Mouse (Mus musculus) limb, embryonic 12.5 days (tissue): ENCODE measurements around the gene Abcg4. TPM values are rescaled to one million over a fixed set of nuclear protein-coding genes. Genes with fewer than 3 reads are reported as not detected.
"Not testable (repeated sequence)": the region's sequence is repeated elsewhere in the genome, so short reads cannot be mapped to it uniquely, and the experiment has no call there.

ENCODE experiments used
- ATAC-seq: fragments of 200-750 bp; cut with Nextera tagmentation; 2 replicates; pipeline ENCODE4 v1.8.0; 2017; ENCODE audit warnings: low read depth, moderate TSS enrichment; ENCODE audit not compliant: insufficient number of reproducible peaks, insufficient read depth, low FRiP score, low TSS enrichment
- H3K27ac ChIP-seq: fragments of 300-500 bp; sonication (generic); 2 replicates; pipeline ENCODE4 v1.5.1; 2016; ENCODE audit warnings: mild to moderate bottlenecking, moderate library complexity
- H3K27me3 ChIP-seq: fragments of 300-500 bp; sonication (generic); 2 replicates; pipeline ENCODE4 v1.6.1; 2016; ENCODE audit warnings: mild to moderate bottlenecking, moderate library complexity
- H3K36me3 ChIP-seq: fragments of 300-500 bp; sonication (generic); 2 replicates; pipeline ENCODE4 v1.6.1; 2016; ENCODE audit warnings: mild to moderate bottlenecking, moderate library complexity
- H3K4me1 ChIP-seq: fragments of 300-500 bp; sonication (generic); replicated peaks from 2 replicates; pipeline ENCODE4 v1.6.1; 2016
- H3K4me2 ChIP-seq: fragments of 300-500 bp; sonication (generic); 2 replicates; pipeline ENCODE4 v1.6.1; 2016; ENCODE audit warnings: mild to moderate bottlenecking, moderate library complexity
- H3K4me3 ChIP-seq: fragments of 300-500 bp; sonication (generic); replicated peaks from 2 replicates; pipeline ENCODE4 v1.5.1; 2016; ENCODE audit warnings: mild to moderate bottlenecking
- H3K9ac ChIP-seq: fragments of 300-500 bp; sonication (generic); replicated peaks from 2 replicates; pipeline ENCODE4 v1.6.1; 2016; ENCODE audit warnings: mild to moderate bottlenecking, moderate library complexity
- H3K9me3 ChIP-seq: fragments of 300-500 bp; sonication (generic); 2 replicates; pipeline ENCODE4 v1.6.1; 2016; ENCODE audit warnings: mild to moderate bottlenecking, moderate library complexity
- WGBS: fragments of 180-500 bp; shearing (Covaris S2); methylation state at CpG from one replicate; pipeline ENCODE4 v1.1.7; 2016; 5-methylcytosine and 5-hydroxymethylcytosine counted together
- polyA plus RNA-seq: library from polyadenylated mRNA; unstranded; fragments of >200 nt; fragmentation: Nextera tagmentation; extraction: Ambion mirVana; gene quantifications from 2 replicates; pipeline ENCODE4 v1.2.1, GENCODE M21; 2016

The Abcg4 gene
- 7.0 and 7.7 TPM in 2 replicates for polyA plus RNA-seq

DNA sequence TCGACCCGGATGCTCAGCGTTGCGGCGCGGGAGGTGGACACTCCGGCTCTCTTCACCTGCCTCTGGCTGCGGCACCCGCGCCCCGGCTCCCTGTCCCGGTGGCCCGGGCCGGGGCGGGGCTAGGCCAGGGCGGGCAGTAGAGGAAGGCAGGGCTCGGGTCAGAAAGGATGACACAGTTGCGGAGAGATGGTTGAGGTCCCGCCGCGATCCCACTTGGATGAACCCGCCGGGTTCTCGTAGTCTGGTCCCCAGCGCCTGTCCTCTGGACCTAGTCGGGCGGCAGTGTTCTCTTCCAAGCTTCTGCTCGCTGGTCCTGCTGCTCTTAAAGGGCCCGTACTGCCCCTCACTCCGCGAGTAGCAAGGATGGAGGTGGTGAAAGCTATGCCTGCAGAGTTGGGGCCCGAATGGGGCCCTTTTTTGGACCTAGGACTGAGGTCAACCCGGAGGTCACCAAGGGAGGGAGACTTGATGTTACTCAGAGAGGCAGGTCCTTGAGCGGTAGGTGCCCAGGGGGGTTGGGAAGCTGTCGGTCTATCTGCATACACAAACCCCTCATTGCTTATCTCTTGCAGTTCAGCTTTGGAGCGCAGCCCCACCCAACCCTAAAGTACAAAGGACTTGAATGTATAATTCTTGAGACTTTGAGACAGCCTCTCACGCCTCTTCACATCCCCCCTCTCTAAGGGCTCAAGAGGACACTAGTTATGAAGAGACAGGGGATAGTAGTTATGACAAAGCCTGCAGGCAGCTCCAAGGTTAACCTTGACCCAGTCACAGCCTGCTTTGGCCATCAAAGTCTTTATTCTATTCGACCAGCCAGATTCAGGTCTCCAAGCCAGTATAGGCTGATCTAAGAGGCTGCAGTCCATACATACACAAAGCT lies at the start of gene Abcg4:
Gene Abcg4, minus strand, starts transcription at position 540 of the 883 bp plus-strand sequence.
- Histone ChIP-seq H3K4me2 (peak within 1 kb of the TSS; percentile 95), H3K27ac (no peak within 1 kb of the TSS), H3K9me3 (0 out of 2 replicates have a peak, but pooled peaks cover 6% of the 10 kb centered on the region), H3K27me3 (peaks cover 46% of the 10 kb centered on the region), H3K9ac (peak within 1 kb of the TSS; percentile 81), H3K4me3 (peak within 1 kb of the TSS; percentile 76), H3K36me3 (peaks cover 34% of the 10 kb centered on the region), H3K4me1 (peaks cover 16% of the 10 kb centered on the region)
- under 1% methylated on average over 38 of the region's 38 CpGs for WGBS
- peak; percentile 2; the same call in 1 of the 2 replicates for ATAC-seq

- peak overlapping the region; percentile 73; the same call in 1 of the 2 replicates for H3K27ac ChIP-seq
- 66% methylated on average over 9 of the region's 9 CpGs for WGBS
- H3K4me3 ChIP-seq: peak overlapping the region; percentile 80; the same call in 1 of the 2 replicates
- no peaks in the 10 kb centered on the region for H3K9me3 ChIP-seq
- peak overlapping the region; percentile 75 for H3K4me2 ChIP-seq
- peaks cover 72% of the 10 kb centered on the region for H3K36me3 ChIP-seq
- peaks cover 20% of the 10 kb centered on the region for H3K4me1 ChIP-seq
- H3K9ac ChIP-seq: no peak overlapping the region
- ATAC-seq: no peak
- H3K27me3 ChIP-seq: no peaks in the 10 kb centered on the region
Measured at GRCm38 (mm10) chr9:44337436-44338169, 49.2 kb upstream of the Abcg4 start.

GRCm38 (mm10) chr9:44336964-44337363 lies 48.5 kb upstream of the Abcg4 start:
- H3K4me1 ChIP-seq: peaks cover 17% of the 10 kb centered on the region
- peak overlapping the region; percentile 80 for H3K4me3 ChIP-seq
- 88% methylated on average over 3 of the region's 3 CpGs for WGBS
- 0 out of 2 replicates have a peak overlapping the region, but pooled peaks have one; percentile 73 for H3K27ac ChIP-seq
- peak overlapping the region; percentile 75 for H3K4me2 ChIP-seq
- no peaks in the 10 kb centered on the region for H3K27me3 ChIP-seq
- no peak for ATAC-seq
- H3K36me3 ChIP-seq: peaks cover 74% of the 10 kb centered on the region
- H3K9ac ChIP-seq: peak overlapping the region; percentile 94
- no peaks in the 10 kb centered on the region for H3K9me3 ChIP-seq

- peak overlapping the region; percentile 80 for H3K4me3 ChIP-seq
- not testable (repeated sequence) for ATAC-seq, H3K9me3 ChIP-seq, H3K27me3 ChIP-seq
- H3K36me3 ChIP-seq: peaks cover 74% of the 10 kb centered on the region
- 0 out of 2 replicates have a peak overlapping the region, but pooled peaks have one; percentile 59 for H3K27ac ChIP-seq
- peak overlapping the region; percentile 75 for H3K4me2 ChIP-seq
- H3K4me1 ChIP-seq: peaks cover 17% of the 10 kb centered on the region
- WGBS: 44% methylated on average over 4 of the region's 4 CpGs
- H3K9ac ChIP-seq: peak overlapping the region; percentile 94
Measured at GRCm38 (mm10) chr9:44336513-44336912, 48.1 kb upstream of the Abcg4 start.

DNA sequence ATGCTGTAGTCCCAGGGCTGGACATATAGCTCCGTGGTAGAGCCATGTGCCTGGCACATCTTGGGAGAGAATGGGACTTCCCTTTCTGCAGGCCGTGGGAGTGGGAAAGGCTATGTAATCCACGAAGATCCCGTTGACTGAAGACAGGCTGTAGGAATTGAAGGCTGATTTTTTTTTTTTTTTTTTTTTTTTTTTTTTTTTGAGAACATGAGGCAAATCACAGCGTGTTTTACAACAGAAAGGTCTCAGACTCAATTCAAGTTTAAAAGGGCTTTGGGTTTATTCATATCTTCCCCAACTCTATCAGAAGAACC lies 47.6 kb upstream of the Abcg4 start:
- peak overlapping the region; percentile 75 for H3K4me2 ChIP-seq
- H3K27ac ChIP-seq: peak overlapping the region; percentile 98
- H3K4me3 ChIP-seq: peak overlapping the region; percentile 80
- WGBS: under 1% methylated on average over 5 of the region's 5 CpGs
- peaks cover 74% of the 10 kb centered on the region for H3K36me3 ChIP-seq
- H3K9ac ChIP-seq: peak overlapping the region; percentile 94
- H3K4me1 ChIP-seq: peaks cover 17% of the 10 kb centered on the region
- H3K27me3 ChIP-seq: no peaks in the 10 kb centered on the region
- no peaks in the 10 kb centered on the region for H3K9me3 ChIP-seq
- no peak for ATAC-seq

DNA sequence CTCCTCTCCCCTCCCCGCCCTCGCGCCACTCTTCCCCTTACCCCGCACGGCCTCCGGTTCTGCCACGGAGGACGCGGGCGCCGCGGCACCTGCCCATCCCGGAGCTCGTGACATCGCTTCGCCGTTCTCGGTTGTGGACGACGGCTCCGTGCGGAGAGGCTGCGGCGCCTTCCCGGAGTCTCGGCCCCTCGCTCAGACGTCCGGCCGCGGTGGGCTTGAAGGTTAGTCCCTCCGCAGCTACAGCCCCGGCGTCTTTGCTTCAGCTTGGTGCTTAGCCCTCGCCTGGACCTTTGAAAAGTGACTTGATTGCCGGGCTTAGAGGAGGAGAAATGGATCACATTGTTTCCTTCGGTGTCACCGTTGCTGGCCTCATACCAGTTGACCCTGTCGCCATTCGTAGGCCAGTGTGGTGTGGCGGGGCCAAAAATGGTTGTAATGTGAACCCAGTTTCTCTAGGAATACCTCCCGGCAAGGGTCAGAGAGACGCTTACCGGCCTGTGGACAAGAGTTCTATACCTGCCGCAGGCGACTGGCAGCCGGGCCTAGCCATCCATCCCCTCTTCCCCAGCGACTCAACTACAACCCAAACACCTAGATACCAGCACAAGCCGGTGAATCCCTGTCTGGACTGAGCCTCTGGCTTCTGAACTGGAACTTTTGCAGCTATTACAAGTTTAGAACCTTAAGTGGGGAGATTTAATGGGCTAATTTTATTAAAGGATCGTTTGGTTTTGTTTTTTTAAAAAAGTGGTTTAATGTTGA lies 47.1 kb upstream of the Abcg4 start:
- peaks cover 17% of the 10 kb centered on the region for H3K4me1 ChIP-seq
- WGBS: under 1% methylated on average over 50 of the region's 50 CpGs
- peaks cover 74% of the 10 kb centered on the region for H3K36me3 ChIP-seq
- peak overlapping the region; percentile 98 for H3K27ac ChIP-seq
- peak overlapping the region; percentile 94 for H3K9ac ChIP-seq
- no peaks in the 10 kb centered on the region for H3K9me3 ChIP-seq
- H3K27me3 ChIP-seq: no peaks in the 10 kb centered on the region
- no peak for ATAC-seq
- H3K4me3 ChIP-seq: peak overlapping the region; percentile 80
- peak overlapping the region; percentile 75 for H3K4me2 ChIP-seq

GRCm38 (mm10) chr9:44334396-44335330 lies 46.2 kb upstream of the Abcg4 start, which contains the start of gene H2afx:
TSS of gene H2afx (plus strand) at chr9:44334694.
- peak within 1 kb of the TSS; percentile 98 for H3K27ac ChIP-seq
- peak within 1 kb of the TSS; percentile 80 for H3K4me3 ChIP-seq
- peak within 1 kb of the TSS; percentile 94 for H3K9ac ChIP-seq
- H3K9me3 ChIP-seq: no peaks in the 10 kb centered on the region
- peaks cover 74% of the 10 kb centered on the region for H3K36me3 ChIP-seq
- WGBS: under 1% methylated on average over 91 of the region's 91 CpGs
- H3K27me3 ChIP-seq: no peaks in the 10 kb centered on the region
- H3K4me2 ChIP-seq: peak within 1 kb of the TSS; percentile 75
- ATAC-seq: peak; percentile 95
- H3K4me1 ChIP-seq: peaks cover 17% of the 10 kb centered on the region

- H3K36me3 ChIP-seq: peaks cover 73% of the 10 kb centered on the region
- no peak overlapping the region for H3K27ac ChIP-seq
- no peaks in the 10 kb centered on the region for H3K9me3 ChIP-seq
- H3K27me3 ChIP-seq: no peaks in the 10 kb centered on the region
- 95% methylated on average over 13 of the region's 13 CpGs for WGBS
- no peak overlapping the region for H3K4me2 ChIP-seq
- no peak overlapping the region; the same call in 1 of the 2 replicates for H3K4me3 ChIP-seq
- H3K4me1 ChIP-seq: peaks cover 17% of the 10 kb centered on the region
- H3K9ac ChIP-seq: no peak overlapping the region
- no peak for ATAC-seq
Measured at GRCm38 (mm10) chr9:44332918-44333638, 44.7 kb upstream of the Abcg4 start.

DNA sequence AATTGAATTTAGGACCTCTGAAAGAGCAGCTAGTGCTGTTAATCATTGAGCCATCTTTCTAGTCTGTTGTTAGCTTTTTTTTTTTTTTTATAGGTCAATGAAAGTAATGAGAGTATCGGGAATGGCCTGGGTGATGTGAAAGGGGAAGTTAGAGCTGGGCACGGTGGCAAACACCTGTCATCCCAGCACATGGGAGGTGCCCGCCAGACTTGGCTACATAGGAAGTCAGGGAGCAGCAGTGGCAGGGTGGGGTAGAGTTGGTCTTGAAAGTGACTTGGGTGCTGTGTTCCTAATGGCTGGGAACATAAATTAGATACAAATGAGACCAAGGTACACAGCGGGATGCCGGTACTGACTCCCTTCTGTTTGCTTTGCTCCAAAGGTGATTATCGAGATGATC lies 42.3 kb upstream of the Abcg4 start:
- ATAC-seq: no peak
- peaks cover 57% of the 10 kb centered on the region for H3K36me3 ChIP-seq

More for the DNA sequence above, 42.3 kb upstream of the Abcg4 start:
- Histone ChIP-seq H3K4me1 (peaks cover 11% of the 10 kb centered on the region), H3K4me3 (no peak overlapping the region), H3K9me3 (no peaks in the 10 kb centered on the region), H3K27ac (no peak overlapping the region), H3K4me2 (no peak overlapping the region), H3K27me3 (no peaks in the 10 kb centered on the region), H3K9ac (no peak overlapping the region)
- 93% methylated on average over 6 of the region's 6 CpGs for WGBS
